Mouse (Mus musculus) yolk sac, embryonic 10.5 days (tissue): Measurements from ENCODE around the gene Col27a1.

Experiments used
- DNase-seq: peaks from one replicate; pipeline ENCODE4 v3.0.0-alpha.2; 2017; ENCODE audit warnings: low spot score

Col27a1 gene

DNA sequence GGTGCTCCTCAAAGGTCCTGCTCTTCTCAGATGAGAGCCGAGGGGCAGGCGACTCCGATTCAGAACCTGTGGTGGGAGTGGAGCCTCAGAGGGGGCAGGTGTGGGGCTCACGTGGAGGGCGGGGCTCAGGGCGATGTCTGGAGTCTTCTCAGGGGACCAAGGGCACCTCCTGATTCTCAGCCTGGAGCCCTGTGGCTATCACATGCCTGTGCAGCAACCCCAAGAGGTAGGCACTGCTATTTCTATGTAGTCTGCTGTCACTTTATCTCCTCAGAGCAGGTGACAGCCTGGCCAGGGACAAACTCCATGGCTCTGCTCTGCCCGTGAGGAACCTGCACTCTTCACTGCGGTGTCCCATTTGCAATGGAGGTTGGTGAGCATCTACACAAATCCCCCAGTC, 159.6 kb downstream of the Col27a1 start:
- DNase-seq: no peak

DNA sequence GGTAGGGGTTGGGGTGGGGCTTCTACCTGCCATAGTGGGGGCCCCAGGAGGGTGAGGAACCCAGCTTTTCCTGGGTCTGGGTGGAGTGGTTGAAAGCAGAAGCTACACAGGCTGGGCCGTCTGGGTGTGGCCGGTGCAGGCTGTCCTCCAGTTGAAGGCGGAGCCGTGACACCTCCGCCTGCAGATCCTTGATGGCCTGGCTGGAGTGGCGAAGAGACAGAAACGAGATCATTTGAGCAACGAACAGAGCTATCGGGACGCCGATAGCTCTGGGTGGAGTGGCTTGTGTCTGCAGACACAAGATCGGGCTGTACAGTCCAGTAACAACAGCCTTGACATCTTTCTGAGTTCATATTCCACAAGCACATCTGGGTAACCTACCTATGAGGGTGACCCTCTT, 160.5 kb downstream of the Col27a1 start:
- no peak for DNase-seq

DNA sequence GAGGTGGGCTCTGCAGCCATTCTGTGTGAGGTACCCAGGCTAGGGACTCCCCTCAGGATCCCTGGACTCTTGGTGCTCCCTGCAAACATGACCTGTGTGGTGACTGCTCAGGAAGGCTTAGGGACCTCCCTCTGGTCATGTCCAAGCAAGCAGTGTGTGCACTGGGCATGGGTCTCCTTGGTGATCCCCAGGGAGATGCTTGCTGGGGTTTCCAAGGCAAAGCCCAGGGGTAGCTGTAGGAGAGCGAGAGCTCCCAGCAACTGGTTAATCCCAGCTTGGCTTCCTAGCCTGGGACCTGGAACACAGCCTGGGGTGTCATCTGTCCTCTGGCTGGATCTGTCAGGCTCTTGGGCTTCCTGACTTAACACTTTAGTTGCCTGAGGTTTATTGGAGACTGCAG, 161.6 kb downstream of the Col27a1 start:
- no peak for DNase-seq

DNA sequence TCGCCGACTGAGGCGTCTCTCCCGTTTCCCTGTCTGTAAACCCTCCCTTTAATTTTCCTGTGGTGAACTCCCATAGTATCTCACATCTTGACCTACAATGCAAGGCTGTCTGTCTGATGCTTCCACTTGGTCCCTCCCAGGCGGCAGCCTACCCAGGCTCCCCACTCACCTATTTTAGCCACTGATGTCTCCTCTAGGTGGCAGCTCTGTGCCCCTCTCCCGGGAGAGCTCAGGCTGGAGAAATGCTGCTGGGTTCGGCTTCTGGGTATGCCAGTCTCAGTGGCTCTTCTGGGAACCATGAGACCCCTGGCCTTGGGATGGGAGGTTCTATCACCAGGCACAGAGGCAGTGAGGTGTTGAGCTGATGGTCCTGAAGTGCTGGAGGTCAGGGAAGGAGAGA, 163.7 kb downstream of the Col27a1 start:
- no peak for DNase-seq

DNA sequence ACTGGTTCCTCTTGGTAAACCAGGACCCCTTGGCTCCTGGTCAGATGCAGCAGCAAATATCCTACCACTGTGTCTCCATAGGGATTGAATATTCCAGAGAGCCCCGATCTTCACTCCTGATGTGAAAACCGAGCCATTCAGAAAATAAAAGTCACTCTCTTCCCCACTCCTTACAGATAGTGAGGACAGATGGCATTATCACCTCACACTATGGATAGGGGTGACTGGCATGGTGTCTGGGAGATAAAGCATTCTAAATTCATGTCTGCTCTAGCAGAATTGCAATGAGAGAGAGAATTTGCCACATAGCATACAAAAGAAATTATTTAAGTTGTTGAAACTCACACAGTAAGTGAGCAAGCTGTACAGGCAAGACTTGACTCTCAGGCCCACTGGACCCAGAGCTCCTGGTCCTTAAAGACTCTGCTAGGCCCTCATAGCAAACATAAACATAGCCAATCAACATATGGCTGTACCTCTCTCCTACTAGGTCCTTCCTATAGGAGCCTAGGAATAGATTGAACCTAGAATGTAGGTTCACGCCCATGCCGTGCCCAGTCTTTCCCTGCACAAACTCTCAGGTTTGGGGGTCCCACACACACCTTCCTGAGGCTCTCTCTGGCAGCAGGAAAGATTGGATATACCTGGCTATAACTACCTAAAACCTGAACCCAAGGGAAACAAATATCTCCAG, 169.0 kb downstream of the Col27a1 start:
- no peak for DNase-seq

DNA sequence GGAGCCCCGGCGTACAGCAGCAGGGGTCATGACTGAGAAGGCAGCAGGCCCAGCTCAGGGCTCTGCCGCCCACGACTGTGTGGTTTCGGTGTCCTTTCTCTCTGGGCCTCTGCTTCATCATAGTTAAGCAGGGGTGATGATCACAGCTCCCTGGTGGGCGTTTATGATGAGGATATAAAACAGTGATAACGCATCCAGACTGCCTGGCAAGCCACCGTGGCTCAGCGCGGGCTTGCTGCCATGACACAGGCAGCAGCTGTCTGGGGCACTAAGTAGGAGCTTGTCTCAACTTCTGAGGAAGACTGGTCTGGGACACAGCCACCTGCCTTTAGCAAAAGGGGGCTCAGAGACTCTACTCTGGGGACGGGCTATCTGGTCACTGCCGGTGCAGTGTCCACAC, 169.7 kb downstream of the Col27a1 start:
- DNase-seq: no peak

DNA sequence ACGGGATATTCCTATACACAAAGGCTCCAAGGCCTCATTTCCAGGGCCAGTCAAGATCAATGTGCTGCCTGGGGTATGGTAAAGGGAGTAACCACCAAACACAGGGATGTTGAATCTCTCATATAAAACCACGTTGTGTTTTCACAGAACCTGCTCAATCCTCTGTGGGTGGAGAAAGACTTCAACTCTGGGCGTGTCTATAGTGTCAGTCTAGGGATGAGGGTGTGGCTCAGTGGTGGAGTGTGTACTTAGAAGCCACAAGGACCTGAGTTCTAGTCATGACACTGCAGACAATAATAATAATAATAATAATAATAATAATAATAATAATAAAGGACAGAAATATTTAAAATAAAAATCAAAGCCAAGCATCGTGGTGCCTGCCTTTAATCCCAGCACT, 170.5 kb downstream of the Col27a1 start:
- DNase-seq: no peak
